Mouse (Mus musculus) hindbrain, postnatal 0 days (tissue): Measurements from ENCODE around the gene Tex30. TPM values are rescaled to one million over a fixed set of nuclear protein-coding genes. Genes with fewer than 3 reads are reported as not detected.
A peak's percentile ranks its signal among the peaks of the same experiment; 100 is the strongest.

Experiments
- ATAC-seq: fragments of 200-750 bp; cut with Nextera tagmentation; 2 replicates; pipeline ENCODE4 v1.8.0; 2017; ENCODE audit warnings: mild to moderate bottlenecking, moderate TSS enrichment, moderate library complexity
- DNase-seq: peaks from one replicate; pipeline ENCODE4 v3.0.0-alpha.2; 2015; ENCODE audit warnings: low spot score
- H3K27ac ChIP-seq: fragments of 300-500 bp; sonication (generic); 2 replicates; pipeline ENCODE4 v1.5.1; 2014; ENCODE audit warnings: mild to moderate bottlenecking
- H3K27me3 ChIP-seq: fragments of 300-500 bp; sonication (generic); 2 replicates; pipeline ENCODE4 v1.6.1; 2014; ENCODE audit warnings: low read length, mixed read lengths; ENCODE audit not compliant: insufficient read depth
- H3K36me3 ChIP-seq: fragments of 300-500 bp; sonication (generic); 2 replicates; pipeline ENCODE4 v1.6.1; 2014; ENCODE audit warnings: low read length, mixed read lengths; ENCODE audit not compliant: insufficient read depth
- H3K4me1 ChIP-seq: fragments of 300-500 bp; sonication (generic); 2 replicates; pipeline ENCODE4 v1.6.1; 2014; ENCODE audit warnings: antibody characterized with exemption, low read length, mixed read lengths; ENCODE audit not compliant: insufficient read depth
- H3K4me2 ChIP-seq: fragments of 300-500 bp; sonication (generic); 2 replicates; pipeline ENCODE4 v1.6.1; 2014; ENCODE audit warnings: low read depth, mild to moderate bottlenecking, low read length, moderate library complexity, mixed read lengths
- H3K4me3 ChIP-seq: fragments of 300-500 bp; sonication (generic); 2 replicates; pipeline ENCODE4 v1.5.1; 2014; ENCODE audit warnings: low read length
- H3K9ac ChIP-seq: fragments of 300-500 bp; sonication (generic); replicated peaks from 2 replicates; pipeline ENCODE4 v1.6.1; 2014; ENCODE audit warnings: mild to moderate bottlenecking, low read length, moderate library complexity, mixed read lengths
- H3K9me3 ChIP-seq: fragments of 300-500 bp; sonication (generic); 2 replicates; pipeline ENCODE4 v1.6.1; 2016; ENCODE audit warnings: low read length, mixed read lengths
- CTCF ChIP-seq: IDR thresholded peaks from 2 replicates; pipeline ENCODE4 v1.5.1; 2016; ENCODE audit warnings: antibody characterized with exemption, control low read depth, low read depth
- WGBS: fragments of 180-500 bp; shearing (Covaris S2); extraction: QIAGEN DNeasy Blood & Tissue Kit; methylation state at CpG from one replicate; pipeline ENCODE4 v1.1.7; 2014; 5-methylcytosine and 5-hydroxymethylcytosine counted together
- polyA plus RNA-seq: library from polyadenylated mRNA; unstranded; fragments of >200 nt; fragmentation: Nextera tagmentation; extraction: Ambion mirVana; gene quantifications from 2 replicates; pipeline ENCODE4 v1.2.1, GENCODE M21; 2015
- total RNA-seq: library from RNA; depleted of rRNA; stranded (reverse); fragments of >200 nt; gene quantifications from 2 replicates; pipeline ENCODE4 v1.2.3, GENCODE M21; 2014

The Tex30 gene
- total and polyA plus RNA-seq, 2 experiments from 2014 or later = 14.2 to 44.0 TPM

- no peak overlapping the region for H3K4me3 ChIP-seq
- no peak overlapping the region for H3K27ac ChIP-seq
- DNase-seq = no peak
- H3K4me1 ChIP-seq = peaks cover 5% of the 10 kb centered on the region; the same call in 1 of the 2 replicates
- H3K36me3 ChIP-seq = peaks cover 15% of the 10 kb centered on the region
- H3K9me3 ChIP-seq = no peaks in the 10 kb centered on the region
- H3K27me3 ChIP-seq = no peaks in the 10 kb centered on the region
- TF ChIP-seq CTCF = no peak
- H3K4me2 ChIP-seq = no peak overlapping the region
- no peak for ATAC-seq
- 89% methylated on average over 4 of the region's 4 CpGs for WGBS
- H3K9ac ChIP-seq = no peak overlapping the region
Observed at GRCm38 (mm10) chr1:44125590-44125989, 23.3 kb upstream of the Tex30 start.

- no peaks in the 10 kb centered on the region for H3K9me3 ChIP-seq
- no peak overlapping the region for H3K9ac ChIP-seq
- H3K4me3 ChIP-seq = no peak overlapping the region
- no peak overlapping the region for H3K27ac ChIP-seq
- WGBS = 90% methylated on average over 3 of the region's 3 CpGs
- no peaks in the 10 kb centered on the region for H3K27me3 ChIP-seq
- peaks cover 8% of the 10 kb centered on the region for H3K4me1 ChIP-seq
- no peak overlapping the region for H3K4me2 ChIP-seq
- ATAC-seq (no peak), DNase-seq (no peak)
- H3K36me3 ChIP-seq = no peaks in the 10 kb centered on the region
- no peak for TF ChIP-seq CTCF
Observed at GRCm38 (mm10) chr1:44122256-44122655, 20.0 kb upstream of the Tex30 start.

- Histone ChIP-seq H3K9me3 (no peaks in the 10 kb centered on the region), H3K4me3 (peak overlapping the region; percentile 81), H3K27ac (peak overlapping the region; percentile 90), H3K36me3 (no peaks in the 10 kb centered on the region), H3K4me2 (peak overlapping the region; percentile 94), H3K4me1 (peaks cover 8% of the 10 kb centered on the region), H3K9ac (peak overlapping the region; percentile 67), H3K27me3 (no peaks in the 10 kb centered on the region)
- DNase-seq (no peak), ATAC-seq (peak; percentile 27)
- 5% methylated on average over 6 of the region's 6 CpGs for WGBS
- TF ChIP-seq CTCF = no peak
Observed at GRCm38 (mm10) chr1:44120074-44120406, 17.8 kb upstream of the Tex30 start.

- Histone ChIP-seq H3K9ac (peak overlapping the region; percentile 67), H3K4me2 (peak overlapping the region; percentile 94), H3K27me3 (no peaks in the 10 kb centered on the region), H3K9me3 (no peaks in the 10 kb centered on the region), H3K4me3 (peak overlapping the region; percentile 81), H3K36me3 (0 out of 2 replicates have a peak, but pooled peaks cover 5% of the 10 kb centered on the region), H3K27ac (peak overlapping the region; percentile 90), H3K4me1 (peaks cover 8% of the 10 kb centered on the region)
- peak; percentile 71 for TF ChIP-seq CTCF
- 1% methylated on average over 42 of the region's 43 CpGs for WGBS
- peak; percentile 88 for ATAC-seq
- DNase-seq = peak; percentile 86
Observed at GRCm38 (mm10) chr1:44119201-44120073, 17.2 kb upstream of the Tex30 start.

- Histone ChIP-seq H3K36me3 (0 out of 2 replicates have a peak, but pooled peaks cover 5% of the 10 kb centered on the region), H3K27me3 (no peaks in the 10 kb centered on the region), H3K9ac (peak within 1 kb of the TSS; percentile 67), H3K4me1 (peaks cover 8% of the 10 kb centered on the region), H3K27ac (peak within 1 kb of the TSS; percentile 90), H3K4me2 (peak within 1 kb of the TSS; percentile 94), H3K4me3 (peak within 1 kb of the TSS; percentile 81), H3K9me3 (no peaks in the 10 kb centered on the region)
- under 1% methylated on average over 39 of the region's 39 CpGs for WGBS
- ATAC-seq (peak; percentile 98), DNase-seq (peak; percentile 97)
- peak; percentile 22; the same call in 1 of the 2 replicates for TF ChIP-seq CTCF
Observed at GRCm38 (mm10) chr1:44118239-44119054, 16.2 kb upstream of the Tex30 start, which contains the start of the genes Kdelc1 and Bivm. Gene Kdelc1, minus strand, starts transcription at chr1:44118808. Gene Bivm, plus strand, starts transcription at chr1:44118957.

- Histone ChIP-seq H3K36me3 (peaks cover 14% of the 10 kb centered on the region; the same call in 1 of the 2 replicates), H3K9ac (no peak overlapping the region), H3K27me3 (no peaks in the 10 kb centered on the region), H3K4me2 (peak overlapping the region; percentile 94), H3K9me3 (no peaks in the 10 kb centered on the region), H3K27ac (no peak overlapping the region), H3K4me3 (peak overlapping the region; percentile 81), H3K4me1 (peaks cover 8% of the 10 kb centered on the region)
- DNase-seq = no peak
- no peak for TF ChIP-seq CTCF
- no peak for ATAC-seq
Observed at GRCm38 (mm10) chr1:44117571-44117970, 15.3 kb upstream of the Tex30 start.
